Mouse (Mus musculus): Measurements from ENCODE around the gene Cd180. TPM values are rescaled to one million over a fixed set of nuclear protein-coding genes. Genes with fewer than 3 reads are reported as not detected.
"Not testable (repeated sequence)": the region's sequence is repeated elsewhere in the genome, so short reads cannot be mapped to it uniquely, and the experiment has no call there.

Cd180 gene
- total RNA-seq, 2 experiments from 2014 or later, result 2.1 to 2.4 TPM

DNA sequence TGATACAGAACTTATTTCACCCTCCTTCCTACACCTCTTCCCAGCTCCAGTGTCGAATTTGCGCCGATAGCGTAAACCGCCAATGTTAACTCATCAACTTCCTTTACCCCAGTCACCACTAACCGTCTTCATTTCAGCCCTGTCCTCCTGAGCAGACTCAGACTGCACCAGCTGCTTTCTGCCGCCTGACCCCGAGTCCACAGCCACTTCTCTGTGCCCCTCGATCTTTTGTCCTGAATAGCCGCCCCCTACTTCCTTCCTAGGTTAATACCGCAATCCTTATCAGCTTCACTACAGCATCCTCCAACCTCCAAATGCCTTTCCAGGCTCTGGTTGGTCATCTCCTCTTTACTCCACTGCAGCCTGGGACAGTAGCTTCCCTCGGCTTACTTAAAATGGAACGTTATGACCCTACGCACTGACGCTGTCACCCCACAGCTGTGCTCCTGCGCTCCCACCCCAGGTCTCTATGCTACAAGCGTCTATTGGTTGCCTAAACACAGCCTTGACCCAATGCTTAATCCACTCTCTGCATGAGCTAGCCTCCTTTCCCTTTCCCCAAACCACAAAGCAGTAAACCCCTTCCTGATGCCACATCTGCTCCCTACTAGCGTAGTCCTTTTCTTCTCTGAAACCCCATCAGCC is 27.6 kb upstream of the Cd180 start:
- Histone ChIP-seq H3K27ac (peak overlapping the region; percentile 29; the same call in 1 of the 2 replicates), H3K4me3 (no peak overlapping the region)
- no peak for DNase-seq (ENCODE audit: low spot score in 2 of 2)
- TF ChIP-seq CTCF (conservative IDR thresholded peaks at IDR 0.05), result no peak

DNA sequence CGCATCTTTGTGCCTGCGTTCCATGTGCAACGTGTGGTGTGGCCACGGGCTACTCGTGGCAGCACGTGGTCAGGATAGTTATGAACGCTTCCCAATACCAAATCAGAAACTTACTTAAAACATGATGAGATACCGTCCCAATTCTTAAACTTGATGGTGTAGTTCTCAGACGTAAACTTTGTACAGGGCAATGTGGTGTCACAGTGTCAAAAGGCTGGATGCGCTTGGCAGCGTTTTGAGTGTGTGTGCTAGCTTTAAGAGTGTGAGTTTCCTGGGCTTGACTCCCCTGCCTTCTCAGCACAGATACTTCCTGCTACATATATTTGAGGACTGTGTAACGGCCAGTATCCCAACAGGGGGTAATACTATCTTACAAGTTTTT is 27.1 kb upstream of the Cd180 start:
- DNase-seq (ENCODE audit: low spot score in 2 of 2), result no peak
- no peak overlapping the region for H3K4me3 ChIP-seq
- TF ChIP-seq CTCF (conservative IDR thresholded peaks at IDR 0.05), result no peak
- H3K27ac ChIP-seq, result peak overlapping the region; percentile 29; the same call in 1 of the 2 replicates

DNA sequence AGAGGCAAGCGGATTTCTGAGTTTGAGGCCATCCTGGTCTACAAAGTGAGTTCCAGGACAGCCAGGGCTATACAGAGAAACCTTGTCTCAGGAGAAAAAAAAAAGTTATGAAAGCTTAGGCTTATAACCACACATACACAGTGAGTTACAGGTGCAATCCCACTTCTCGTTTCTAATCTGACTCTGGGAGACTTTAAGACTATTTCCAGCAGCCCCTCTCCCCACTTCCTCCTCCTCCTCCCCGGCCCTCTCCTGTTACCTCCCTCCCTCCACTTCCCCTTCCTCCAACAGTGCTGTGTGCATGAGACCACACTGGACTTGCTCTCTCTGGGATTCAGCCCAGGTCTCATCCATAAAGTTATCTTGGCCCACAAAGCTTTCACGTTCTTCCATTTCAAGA is 26.6 kb upstream of the Cd180 start:
- Histone ChIP-seq H3K27ac (0 out of 2 replicates have a peak overlapping the region, but pooled peaks have one; percentile 29), H3K4me3 (no peak overlapping the region)
- TF ChIP-seq CTCF (conservative IDR thresholded peaks at IDR 0.05), result no peak
- DNase-seq (ENCODE audit: low spot score in 2 of 2), result no peak

DNA sequence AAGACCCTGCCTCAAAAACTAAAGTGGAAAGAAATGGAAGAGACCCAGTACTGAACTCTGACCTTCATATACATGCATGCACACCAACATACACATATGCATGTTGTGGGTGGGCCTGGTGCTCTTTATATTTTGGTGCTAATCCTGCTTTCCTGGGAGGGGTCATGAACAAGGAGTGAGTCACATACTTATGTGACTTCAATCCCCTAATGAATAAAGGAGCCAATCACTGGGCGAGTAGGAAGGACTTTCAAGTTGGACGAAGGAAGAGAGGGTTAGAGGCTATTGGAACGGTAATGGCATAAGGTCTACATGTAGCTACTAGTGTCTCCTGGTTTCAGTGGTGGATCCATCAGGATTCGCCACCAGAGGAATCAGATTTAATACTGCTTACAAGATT is 26.0 kb upstream of the Cd180 start:
- TF ChIP-seq CTCF (conservative IDR thresholded peaks at IDR 0.05), result no peak
- no peak for DNase-seq (ENCODE audit: low spot score in 2 of 2)
- no peak overlapping the region for H3K4me3 ChIP-seq

DNA sequence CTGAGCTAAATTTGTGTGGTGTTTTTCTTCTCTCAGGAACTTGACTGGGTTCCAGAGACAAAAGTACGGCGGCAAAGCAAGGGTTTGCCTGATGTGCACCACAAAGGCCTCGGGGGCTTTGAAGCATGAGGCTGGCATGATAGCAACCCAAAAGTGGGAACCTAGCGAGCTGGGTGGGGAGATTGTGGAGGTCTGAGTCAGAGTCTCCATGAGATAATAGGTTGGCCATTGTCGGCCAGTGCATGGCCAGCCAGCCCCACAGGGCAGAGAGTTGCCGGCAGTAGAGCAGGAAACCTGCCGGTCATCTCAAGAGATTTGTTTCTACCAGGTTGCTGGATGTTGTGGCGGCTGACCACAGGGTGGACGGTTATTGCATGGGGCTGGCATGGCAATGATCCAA is 25.5 kb upstream of the Cd180 start:
- Histone ChIP-seq H3K4me3 (no peak overlapping the region), H3K27ac (no peak overlapping the region)
- DNase-seq (ENCODE audit: low spot score in 2 of 2), result no peak
- no peak for TF ChIP-seq CTCF (conservative IDR thresholded peaks at IDR 0.05)

More for the DNA sequence above, 26.0 kb upstream of the Cd180 start:
- no peak overlapping the region; the same call in 1 of the 2 replicates for H3K27ac ChIP-seq

DNA sequence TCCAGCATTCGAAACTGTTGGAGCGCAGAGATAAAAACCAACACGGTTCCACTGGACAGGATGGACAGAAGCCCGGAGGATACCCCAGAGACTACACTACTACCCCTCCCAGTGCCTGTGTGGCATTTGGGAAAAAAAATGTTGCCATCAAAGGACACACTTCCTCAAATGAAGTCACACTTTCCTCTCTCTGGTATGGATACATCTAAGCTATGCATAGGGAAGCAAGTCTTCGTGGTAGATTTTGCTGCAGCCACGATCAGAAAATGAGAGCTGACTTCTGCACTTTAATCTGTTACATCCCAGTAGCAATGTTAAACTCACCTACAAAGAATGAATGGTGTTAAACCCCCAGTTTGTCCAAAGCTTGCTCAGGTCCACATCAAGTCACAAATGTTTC is 24.4 kb upstream of the Cd180 start:
- no peak for TF ChIP-seq CTCF (conservative IDR thresholded peaks at IDR 0.05)
- Histone ChIP-seq H3K27ac (no peak overlapping the region), H3K4me3 (no peak overlapping the region)
- no peak for DNase-seq (ENCODE audit: low spot score in 2 of 2)

DNA sequence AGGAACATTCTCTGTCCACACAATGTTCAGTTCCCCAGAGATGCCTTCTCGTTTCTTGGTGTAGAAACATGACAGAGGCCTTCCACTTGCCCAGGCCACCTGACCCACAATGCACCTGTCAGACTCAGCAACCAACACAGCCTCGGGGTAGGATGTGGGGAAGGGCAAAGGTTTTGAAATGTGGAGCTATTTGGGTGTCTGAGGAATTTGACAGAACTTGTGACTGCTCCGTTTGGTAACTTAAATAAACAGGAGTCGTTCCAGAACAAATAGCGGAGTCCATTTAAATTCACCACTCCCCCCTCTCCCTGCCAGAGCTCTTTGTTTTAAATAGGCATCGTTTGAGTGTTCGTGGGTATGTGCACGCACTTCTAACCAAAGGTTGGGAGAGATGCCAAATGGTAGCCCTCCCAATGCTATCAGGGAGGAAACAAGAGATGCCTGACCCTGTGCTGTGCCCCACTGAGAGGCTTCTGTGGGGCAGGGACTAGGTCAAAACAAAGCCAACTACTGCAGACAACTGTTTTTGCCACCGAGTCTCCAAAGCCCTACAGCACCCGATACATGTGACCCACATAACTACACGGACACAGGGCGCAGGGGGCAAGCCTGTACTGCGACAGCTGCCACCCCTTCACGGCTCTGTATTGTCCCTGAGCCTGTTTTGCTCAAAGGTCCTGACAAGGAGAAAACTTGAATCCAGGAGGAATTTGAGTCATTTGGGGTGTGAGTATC is 23.7 kb upstream of the Cd180 start:
- H3K27ac ChIP-seq, result no peak overlapping the region
- no peak overlapping the region for H3K4me3 ChIP-seq
- no peak for DNase-seq (ENCODE audit: low spot score in 2 of 2)
- no peak for TF ChIP-seq CTCF (conservative IDR thresholded peaks at IDR 0.05)

DNA sequence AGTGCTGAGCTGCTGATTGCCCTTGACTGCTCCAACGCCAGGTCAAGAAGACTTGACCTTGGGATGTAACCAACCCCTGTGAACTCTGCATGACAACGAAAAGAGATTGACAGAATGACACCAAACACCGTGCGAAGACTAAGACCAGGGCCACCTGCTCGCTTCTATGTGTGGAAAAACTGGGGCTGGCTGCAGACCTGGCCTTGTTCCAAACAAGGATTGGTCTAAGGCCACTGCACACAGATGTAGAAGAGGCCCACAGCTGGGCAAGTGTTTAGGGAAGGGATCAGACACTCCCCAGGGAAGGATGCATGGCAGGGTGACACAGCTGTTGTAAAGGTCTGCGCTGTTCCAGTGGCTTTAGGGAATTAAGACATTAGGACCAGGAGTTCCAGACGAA is 22.9 kb upstream of the Cd180 start:
- Histone ChIP-seq H3K27ac (no peak overlapping the region), H3K4me3 (no peak overlapping the region)
- DNase-seq (ENCODE audit: low spot score in 2 of 2), result no peak
- TF ChIP-seq CTCF (conservative IDR thresholded peaks at IDR 0.05), result no peak

DNA sequence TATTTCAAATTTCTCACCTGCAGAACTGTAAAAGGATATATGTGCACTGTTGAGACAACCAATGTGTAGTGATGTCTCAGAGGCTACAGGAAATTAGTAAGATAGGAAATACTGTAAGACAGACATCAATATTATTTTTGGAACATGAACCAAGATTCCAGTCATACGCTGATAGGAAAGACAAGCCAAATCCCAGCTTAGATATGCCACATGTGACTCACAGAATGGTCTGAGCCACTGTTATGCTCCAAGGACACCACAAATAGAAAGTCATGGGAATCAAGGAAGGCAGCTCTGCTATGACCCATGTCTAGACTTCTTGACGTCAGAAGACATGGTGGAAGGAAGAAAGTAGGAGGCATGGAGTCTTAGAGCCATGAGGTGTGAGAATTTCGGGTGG is 19.3 kb upstream of the Cd180 start:
- no peak for TF ChIP-seq CTCF (conservative IDR thresholded peaks at IDR 0.05)
- no peak overlapping the region for H3K4me3 ChIP-seq
- no peak for DNase-seq (ENCODE audit: low spot score in 2 of 2)

DNA sequence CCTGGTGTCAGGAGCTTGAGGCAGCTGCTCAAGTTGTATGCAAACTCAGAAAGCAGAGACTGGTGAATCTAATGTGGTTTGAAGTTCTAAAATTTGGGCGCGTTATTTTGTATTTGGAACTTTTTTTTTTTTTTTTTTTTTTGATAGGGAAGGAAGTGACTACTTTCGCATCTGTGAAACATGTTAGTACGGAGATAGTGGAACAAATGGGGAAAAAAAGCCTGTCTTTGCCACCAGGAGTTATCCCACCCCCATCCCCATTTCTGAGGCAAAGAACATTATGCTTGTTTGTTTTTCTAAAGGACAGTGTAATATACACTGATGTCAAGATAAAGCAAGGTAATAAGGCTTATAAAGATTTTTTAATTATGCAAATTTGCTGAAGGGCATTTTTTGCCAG is 15.8 kb upstream of the Cd180 start:
- not testable (repeated sequence) for H3K27ac ChIP-seq; H3K4me3 ChIP-seq; DNase-seq (ENCODE audit: low spot score in 2 of 2)

More for the DNA sequence above, 19.3 kb upstream of the Cd180 start:
- no peak overlapping the region for H3K27ac ChIP-seq

DNA sequence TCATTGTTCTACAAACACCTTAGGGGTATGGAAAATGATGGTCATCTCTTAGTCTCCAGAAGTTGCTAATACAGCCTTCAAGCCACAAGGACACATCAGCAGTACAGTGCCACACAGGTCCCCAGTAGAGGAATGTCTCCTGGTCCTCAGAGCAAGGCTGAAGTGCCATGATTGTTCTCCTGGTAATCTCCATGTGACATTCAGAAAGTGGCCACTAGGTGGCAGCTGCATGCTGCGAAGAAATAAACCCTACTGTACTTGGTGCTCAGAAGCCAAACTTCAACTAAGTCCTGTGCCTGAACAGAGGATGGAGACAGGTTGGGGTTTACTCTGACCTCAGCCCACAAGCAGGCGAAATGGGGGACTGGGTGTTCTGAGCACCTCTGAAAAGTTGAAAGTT is 14.9 kb upstream of the Cd180 start:
- peak; percentile 75 to 82 for DNase-seq (ENCODE audit: low spot score in 2 of 2)
- TF ChIP-seq CTCF (conservative IDR thresholded peaks at IDR 0.05), result peak; percentile 97

DNA sequence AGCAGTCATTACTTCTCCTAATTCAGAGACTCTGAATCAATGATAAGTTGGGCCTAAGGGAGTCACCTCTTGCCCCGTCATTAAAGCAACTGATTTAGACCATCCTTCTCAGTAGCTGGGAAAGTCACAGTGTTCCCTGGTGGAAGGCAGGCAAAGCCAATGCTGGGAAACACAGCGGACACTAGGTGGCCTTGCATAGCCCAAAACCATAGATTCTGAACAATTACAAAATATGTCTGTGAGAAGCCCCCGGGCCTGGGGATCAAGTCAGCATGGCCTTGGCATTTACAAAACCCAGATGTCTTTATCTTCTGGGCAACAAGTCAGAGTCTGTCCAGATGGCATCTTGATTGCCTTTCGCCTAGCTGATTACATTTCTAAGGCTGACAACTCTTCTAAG is 8.5 kb upstream of the Cd180 start:
- no peak overlapping the region for H3K4me3 ChIP-seq
- no peak for DNase-seq (ENCODE audit: low spot score in 2 of 2)
- TF ChIP-seq CTCF (conservative IDR thresholded peaks at IDR 0.05), result peak; percentile 66
- H3K27ac ChIP-seq, result no peak overlapping the region

More for the DNA sequence above, 14.9 kb upstream of the Cd180 start:
- H3K4me3 ChIP-seq, result no peak overlapping the region
- H3K27ac ChIP-seq, result no peak overlapping the region

DNA sequence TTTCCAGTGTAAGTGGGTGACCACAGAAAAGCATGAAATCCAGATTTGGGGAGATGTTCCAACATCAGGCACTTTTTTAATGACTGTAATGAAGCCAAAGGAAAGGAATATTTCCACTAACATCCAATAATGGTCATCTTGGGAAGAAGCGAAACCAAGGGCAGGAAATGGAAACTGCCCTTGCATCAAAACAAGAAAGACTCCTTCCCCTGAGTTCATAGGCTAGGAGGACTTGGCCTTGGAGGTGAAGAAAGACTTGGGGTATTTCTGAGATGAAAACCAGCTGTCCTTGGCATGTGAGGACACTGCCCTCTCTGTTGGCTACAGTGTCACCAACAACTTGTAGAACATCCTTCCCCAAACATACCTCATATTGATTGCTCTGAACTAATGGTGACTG is 5.2 kb upstream of the Cd180 start:
- H3K4me3 ChIP-seq, result no peak overlapping the region
- DNase-seq (ENCODE audit: low spot score in 2 of 2), result no peak
- no peak for TF ChIP-seq CTCF (conservative IDR thresholded peaks at IDR 0.05)
- H3K27ac ChIP-seq, result no peak overlapping the region

All from layer of hippocampus, adult 2 months (tissue).